Mouse (Mus musculus): Measurements from ENCODE around the gene Ushbp1. TPM values are rescaled to one million over a fixed set of nuclear protein-coding genes. Genes with fewer than 3 reads are reported as not detected.

Gene Ushbp1
- polyA plus RNA-seq, 1 experiment = not detected

- Histone ChIP-seq H3K27ac (ENCODE audit: insufficient read depth, low read depth, low read length) (no peak overlapping the region), H3K4me1 (ENCODE audit: control insufficient read depth, insufficient read depth, low read length) (peaks cover 18% of the 10 kb centered on the region), H3K4me3 (ENCODE audit: insufficient read depth, low read depth, low read length) (peak overlapping the region; percentile 37)
- TF ChIP-seq POLR2A (IDR thresholded peaks at IDR 0.05; ENCODE audit: insufficient read depth, low read depth, low read length) (no peak; the same call in 1 of the 2 replicates), CTCF (IDR thresholded peaks at IDR 0.05; ENCODE audit: insufficient read depth, low read depth, low read length) (peak; percentile 32; the same call in 1 of the 2 replicates)
- WGBS = 1% methylated on average over 55 of the region's 55 CpGs
Observed at GRCm38 (mm10) chr8:71406099-71407015, 10.8 kb upstream of the Ushbp1 start.

- peak within 1 kb of the TSS; percentile 37 for H3K4me3 ChIP-seq (ENCODE audit: insufficient read depth, low read depth, low read length)
- H3K4me1 ChIP-seq (ENCODE audit: control insufficient read depth, insufficient read depth, low read length) = peaks cover 18% of the 10 kb centered on the region
- 14% methylated on average over 33 of the region's 33 CpGs for WGBS
- H3K27ac ChIP-seq (ENCODE audit: insufficient read depth, low read depth, low read length) = no peak within 1 kb of the TSS
- TF ChIP-seq CTCF (IDR thresholded peaks at IDR 0.05; ENCODE audit: insufficient read depth, low read depth, low read length) = peak; percentile 33; the same call in 1 of the 2 replicates
- 0 out of 2 replicates have a peak, but pooled peaks have one; percentile 29 for TF ChIP-seq POLR2A (IDR thresholded peaks at IDR 0.05; ENCODE audit: insufficient read depth, low read depth, low read length)
Observed at GRCm38 (mm10) chr8:71405401-71406098, 9.9 kb upstream of the Ushbp1 start, which contains the start of gene Ankle1. TSS of gene Ankle1 (plus strand) at chr8:71406010.

GRCm38 (mm10) chr8:71404951-71405351 lies 9.3 kb upstream of the Ushbp1 start:
- Histone ChIP-seq H3K27ac (ENCODE audit: insufficient read depth, low read depth, low read length) (no peak overlapping the region), H3K4me3 (ENCODE audit: insufficient read depth, low read depth, low read length) (no peak overlapping the region), H3K4me1 (ENCODE audit: control insufficient read depth, insufficient read depth, low read length) (peaks cover 18% of the 10 kb centered on the region)
- 47% methylated on average over 9 of the region's 9 CpGs for WGBS
- no peak for TF ChIP-seq CTCF (IDR thresholded peaks at IDR 0.05; ENCODE audit: insufficient read depth, low read depth, low read length)
- TF ChIP-seq POLR2A (IDR thresholded peaks at IDR 0.05; ENCODE audit: insufficient read depth, low read depth, low read length) = no peak

- Histone ChIP-seq H3K27ac (ENCODE audit: insufficient read depth, low read depth, low read length) (no peak overlapping the region), H3K4me3 (ENCODE audit: insufficient read depth, low read depth, low read length) (no peak overlapping the region), H3K4me1 (ENCODE audit: control insufficient read depth, insufficient read depth, low read length) (peaks cover 18% of the 10 kb centered on the region)
- TF ChIP-seq POLR2A (IDR thresholded peaks at IDR 0.05; ENCODE audit: insufficient read depth, low read depth, low read length) (no peak), CTCF (IDR thresholded peaks at IDR 0.05; ENCODE audit: insufficient read depth, low read depth, low read length) (no peak)
- WGBS = 87% methylated on average over 8 of the region's 8 CpGs
Observed at GRCm38 (mm10) chr8:71404011-71404410, 8.4 kb upstream of the Ushbp1 start.

GRCm38 (mm10) chr8:71403107-71403885 lies 7.7 kb upstream of the Ushbp1 start:
- peaks cover 18% of the 10 kb centered on the region for H3K4me1 ChIP-seq (ENCODE audit: control insufficient read depth, insufficient read depth, low read length)
- no peak for TF ChIP-seq POLR2A (IDR thresholded peaks at IDR 0.05; ENCODE audit: insufficient read depth, low read depth, low read length)
- TF ChIP-seq CTCF (IDR thresholded peaks at IDR 0.05; ENCODE audit: insufficient read depth, low read depth, low read length) = no peak
- no peak overlapping the region for H3K27ac ChIP-seq (ENCODE audit: insufficient read depth, low read depth, low read length)
- 91% methylated on average over 6 of the region's 6 CpGs for WGBS
- no peak overlapping the region for H3K4me3 ChIP-seq (ENCODE audit: insufficient read depth, low read depth, low read length)

- TF ChIP-seq CTCF (IDR thresholded peaks at IDR 0.05; ENCODE audit: insufficient read depth, low read depth, low read length) = no peak
- no peak for TF ChIP-seq POLR2A (IDR thresholded peaks at IDR 0.05; ENCODE audit: insufficient read depth, low read depth, low read length)
- no peak overlapping the region for H3K4me3 ChIP-seq (ENCODE audit: insufficient read depth, low read depth, low read length)
- H3K4me1 ChIP-seq (ENCODE audit: control insufficient read depth, insufficient read depth, low read length) = peaks cover 21% of the 10 kb centered on the region
- WGBS = 87% methylated on average over 9 of the region's 9 CpGs
- no peak overlapping the region for H3K27ac ChIP-seq (ENCODE audit: insufficient read depth, low read depth, low read length)
Observed at GRCm38 (mm10) chr8:71402446-71402964, 6.9 kb upstream of the Ushbp1 start.

- TF ChIP-seq CTCF (IDR thresholded peaks at IDR 0.05; ENCODE audit: insufficient read depth, low read depth, low read length) = no peak
- TF ChIP-seq POLR2A (IDR thresholded peaks at IDR 0.05; ENCODE audit: insufficient read depth, low read depth, low read length) = no peak
- H3K4me1 ChIP-seq (ENCODE audit: control insufficient read depth, insufficient read depth, low read length) = peaks cover 19% of the 10 kb centered on the region
- H3K27ac ChIP-seq (ENCODE audit: insufficient read depth, low read depth, low read length) = no peak overlapping the region
- H3K4me3 ChIP-seq (ENCODE audit: insufficient read depth, low read depth, low read length) = no peak overlapping the region
Observed at GRCm38 (mm10) chr8:71401454-71401853, 5.9 kb upstream of the Ushbp1 start.

- Histone ChIP-seq H3K4me1 (ENCODE audit: control insufficient read depth, insufficient read depth, low read length) (peaks cover 17% of the 10 kb centered on the region), H3K27ac (ENCODE audit: insufficient read depth, low read depth, low read length) (no peak overlapping the region), H3K4me3 (ENCODE audit: insufficient read depth, low read depth, low read length) (no peak overlapping the region)
- TF ChIP-seq CTCF (IDR thresholded peaks at IDR 0.05; ENCODE audit: insufficient read depth, low read depth, low read length) = no peak
- TF ChIP-seq POLR2A (IDR thresholded peaks at IDR 0.05; ENCODE audit: insufficient read depth, low read depth, low read length) = no peak
- WGBS = 95% methylated on average over 2 of the region's 2 CpGs
Observed at GRCm38 (mm10) chr8:71400826-71401225, 5.2 kb upstream of the Ushbp1 start.

Data from olfactory bulb, adult 2 months (tissue).